Mouse (Mus musculus) left cerebral cortex, adult 8-10 months (tissue): ENCODE results near the gene Mbnl2. TPM values are rescaled to one million over a fixed set of nuclear protein-coding genes. Genes with fewer than 3 reads are reported as not detected.

ENCODE experiments used
- DNase-seq, 2 experiments: peaks; one replicate each; pipeline ENCODE4 v3.0.0; 2022; ENCODE audit warnings: low spot score in 2 of 2
- total RNA-seq, 4 experiments: library from RNA; stranded (reverse); gene quantifications; 2 replicates each; pipeline ENCODE4 v1.2.4; 2022

Gene Mbnl2
- total RNA-seq, 4 experiments from 2014 or later = 222 to 278 (median 250) TPM

DNA sequence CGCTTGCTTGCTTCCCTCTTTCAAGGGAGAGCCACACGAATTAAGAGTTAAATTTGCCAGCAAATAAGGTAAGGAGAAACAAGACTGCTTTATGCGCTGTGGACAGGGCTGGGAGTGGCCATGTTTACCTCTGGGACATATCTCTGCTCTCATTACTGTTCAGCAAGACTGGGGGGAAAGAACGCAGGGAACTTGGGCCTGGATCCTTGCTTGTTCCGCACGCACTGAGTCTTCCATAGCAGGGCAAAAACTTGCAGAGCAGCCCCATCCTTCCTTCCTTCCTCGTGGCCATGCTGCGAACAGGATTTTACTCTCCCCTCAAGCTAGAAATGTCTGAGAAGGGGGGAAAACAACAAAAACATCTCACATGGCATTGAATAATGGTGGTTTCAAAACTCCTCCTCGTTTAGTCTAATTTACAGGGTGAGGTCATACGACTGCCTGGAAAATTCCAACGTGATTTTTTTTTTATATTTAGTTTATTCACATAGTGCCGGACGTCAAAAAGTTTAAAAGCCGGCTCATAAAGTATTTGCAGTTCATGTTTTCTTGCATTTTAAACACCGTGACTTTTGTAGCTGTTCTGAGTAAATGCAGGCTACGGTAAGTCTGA, 21.8 kb downstream of the Mbnl2 start:
- no peak for DNase-seq

DNA sequence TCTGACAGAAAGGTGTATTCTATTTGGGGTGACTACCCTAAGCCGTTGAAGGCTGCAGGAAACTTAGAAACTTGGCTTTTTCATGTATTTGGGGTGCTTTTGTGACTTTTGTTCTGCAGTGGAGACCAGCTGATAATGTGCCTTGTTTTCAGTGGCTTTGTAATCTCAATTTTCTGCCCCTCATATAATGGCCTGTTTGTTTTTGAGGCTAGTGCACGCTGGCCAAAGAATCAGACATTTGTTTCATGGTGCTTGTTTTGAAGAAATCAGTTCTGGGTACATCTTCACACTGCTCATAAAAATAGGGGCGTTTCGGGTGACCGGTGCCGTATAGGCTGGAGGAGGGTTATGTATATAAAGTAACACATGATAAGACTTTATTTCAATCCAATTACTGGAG, 22.4 kb downstream of the Mbnl2 start:
- DNase-seq = no peak

DNA sequence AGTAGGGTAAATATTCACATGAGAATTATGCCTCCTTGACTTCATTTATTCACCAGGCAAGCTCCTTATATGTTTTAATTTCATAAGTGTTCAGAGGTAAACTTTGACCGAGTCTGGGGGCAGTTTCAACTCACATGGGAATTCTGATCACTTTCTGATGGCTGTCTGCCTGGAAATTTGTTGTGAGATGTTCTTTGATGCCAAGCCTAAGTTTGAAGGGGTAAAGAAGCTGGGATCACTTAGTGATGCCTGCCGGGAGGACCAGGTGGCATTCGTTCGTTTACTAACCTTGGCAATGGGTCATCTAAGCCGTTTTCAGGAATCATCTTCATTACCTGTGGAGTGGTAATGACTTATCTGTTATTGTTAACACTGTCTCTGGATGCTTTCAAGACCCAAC, 23.0 kb downstream of the Mbnl2 start:
- DNase-seq = no peak

DNA sequence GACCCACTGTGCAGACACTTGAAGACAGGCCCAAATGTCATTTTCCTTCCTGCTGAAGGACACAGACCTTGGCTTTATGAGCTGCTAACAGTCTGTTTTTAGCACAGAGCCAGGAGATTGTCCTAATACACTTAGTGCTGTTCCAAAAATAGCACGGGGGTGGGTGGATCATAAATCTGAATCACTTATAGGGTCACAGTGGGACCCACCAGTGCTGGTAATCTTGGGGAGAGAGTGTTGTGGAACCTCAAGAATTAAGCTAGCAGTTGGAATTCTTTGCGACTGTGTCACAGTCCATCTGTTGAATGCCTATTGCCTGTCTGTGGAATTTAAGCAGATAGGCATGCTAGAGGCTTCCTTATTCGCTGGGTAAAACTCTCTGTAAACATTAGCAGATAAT, 24.2 kb downstream of the Mbnl2 start:
- no peak for DNase-seq

DNA sequence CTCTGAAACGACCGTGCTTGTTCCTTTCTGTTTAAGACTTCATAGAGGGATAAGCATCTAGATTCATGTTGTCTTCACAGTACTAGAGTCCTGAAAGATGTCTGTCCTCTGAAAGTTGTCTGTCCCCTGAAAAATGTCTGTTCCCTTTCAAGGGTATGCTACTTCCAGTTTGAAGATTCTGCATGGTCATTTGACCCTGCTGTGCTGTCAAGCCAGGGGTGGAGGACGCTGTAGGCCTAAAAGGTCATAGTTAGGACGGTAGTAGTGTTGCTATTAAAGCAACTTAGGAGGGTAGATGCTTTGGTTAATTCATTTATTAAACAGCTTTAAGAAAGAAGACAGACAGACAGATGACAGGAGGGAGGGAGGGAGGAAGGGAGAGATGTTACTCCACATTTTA, 24.7 kb downstream of the Mbnl2 start:
- no peak for DNase-seq

DNA sequence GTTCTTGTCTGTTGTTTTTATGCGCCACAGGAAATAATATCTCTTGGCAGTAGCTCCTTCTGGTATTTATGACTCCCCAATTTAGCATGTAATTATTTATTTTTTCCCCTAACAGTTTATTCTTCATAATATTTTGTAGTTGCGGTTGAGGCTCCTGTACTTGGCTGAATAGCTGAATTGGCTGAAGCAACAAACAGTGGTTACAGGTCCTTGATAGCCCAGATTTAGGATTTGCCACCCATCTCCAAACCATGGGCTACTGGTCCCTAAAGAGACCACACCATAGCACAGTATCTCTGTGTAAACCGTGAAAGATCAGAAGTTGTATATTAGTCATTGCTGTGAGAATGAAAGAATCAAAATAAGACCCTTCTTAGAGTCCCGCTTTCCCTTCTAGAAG, 25.3 kb downstream of the Mbnl2 start:
- DNase-seq = no peak

DNA sequence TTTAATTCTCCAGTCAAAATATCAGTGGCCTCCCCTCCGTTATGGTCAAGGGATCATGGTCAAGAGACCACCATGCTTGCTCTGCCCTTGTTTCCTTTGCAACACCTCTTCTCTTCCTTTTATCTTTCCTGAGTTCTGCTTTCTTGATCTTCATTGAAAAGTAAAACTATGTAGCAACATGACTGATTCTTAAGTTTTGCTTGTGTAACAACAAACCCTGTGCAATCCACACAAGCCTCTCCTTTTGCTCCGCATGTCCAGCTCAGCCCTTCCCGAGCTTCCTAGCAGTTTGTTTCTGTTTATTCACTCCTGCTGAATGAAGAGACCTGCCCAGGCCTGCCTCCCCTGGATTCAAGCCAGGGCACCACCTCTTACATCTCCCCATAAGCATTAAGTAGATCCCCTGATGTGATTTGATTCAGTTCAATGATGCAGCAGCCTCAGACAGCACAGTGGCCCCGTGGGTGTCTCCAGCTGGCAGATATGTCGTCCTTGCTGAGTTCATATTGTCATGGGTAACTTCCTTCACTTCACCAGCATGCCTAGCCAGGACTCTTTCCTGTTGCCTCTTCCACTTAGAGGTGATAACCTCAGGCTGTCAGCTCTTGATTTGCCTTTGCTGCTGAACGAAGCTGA, 27.6 kb downstream of the Mbnl2 start:
- DNase-seq = no peak

DNA sequence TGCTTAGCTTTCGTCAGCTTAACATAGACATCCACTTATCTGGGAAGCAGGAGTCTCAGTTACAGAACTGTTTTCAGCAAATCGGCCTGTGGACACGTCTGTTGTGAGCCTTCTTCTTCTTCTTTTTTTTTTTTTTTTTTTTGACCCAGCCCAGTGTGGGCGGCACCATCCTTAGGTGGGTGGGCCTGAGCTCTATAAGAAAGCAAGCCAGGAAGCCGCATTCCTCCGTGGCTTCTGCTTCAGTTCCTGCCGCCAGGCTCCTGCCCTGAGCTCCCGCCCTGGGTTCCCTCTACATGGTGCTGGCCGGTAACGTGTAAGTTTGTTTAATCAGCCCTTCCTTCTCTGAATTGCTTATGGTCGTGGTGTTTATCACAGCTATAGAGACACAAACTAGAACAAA, 30.8 kb downstream of the Mbnl2 start:
- DNase-seq = no peak

DNA sequence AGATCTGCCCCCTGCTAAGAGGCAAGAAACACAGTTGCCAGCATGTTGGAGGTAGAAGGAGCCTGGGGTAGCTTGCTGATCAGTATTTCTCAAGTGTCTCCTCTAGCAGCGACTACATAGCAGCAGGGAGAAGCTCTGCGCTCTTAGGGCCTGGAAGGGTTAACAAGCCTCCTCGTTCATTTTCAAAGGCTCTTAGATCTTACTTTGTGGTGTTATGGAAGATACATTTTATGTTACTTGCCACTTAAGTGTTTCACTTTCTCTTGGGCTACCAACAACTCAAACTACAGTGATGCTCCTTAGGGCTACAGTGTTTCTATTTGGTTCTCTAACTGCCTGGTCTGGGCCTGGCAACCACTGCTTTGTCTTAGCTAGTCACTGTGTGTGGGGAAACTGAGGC, 31.9 kb downstream of the Mbnl2 start:
- no peak for DNase-seq

DNA sequence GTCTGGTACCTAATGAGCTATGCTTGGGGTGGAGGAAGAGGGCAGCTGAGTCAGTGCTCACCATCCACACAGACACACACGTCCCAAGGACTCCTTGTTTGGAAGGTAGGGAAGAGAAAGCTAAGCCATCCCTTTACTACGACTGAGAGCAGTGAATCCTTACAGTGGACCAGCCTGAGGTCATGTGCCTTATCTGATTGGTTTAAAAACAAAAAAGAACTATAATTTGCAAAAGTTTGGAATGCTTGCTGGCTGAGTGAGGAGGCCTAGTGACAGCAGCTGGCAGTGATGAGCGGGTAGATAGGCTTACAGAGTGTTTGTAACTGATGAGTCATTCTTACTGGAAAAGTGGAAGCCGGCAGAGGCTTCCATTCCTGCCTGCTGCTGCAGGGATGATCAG, 32.5 kb downstream of the Mbnl2 start:
- DNase-seq = no peak

DNA sequence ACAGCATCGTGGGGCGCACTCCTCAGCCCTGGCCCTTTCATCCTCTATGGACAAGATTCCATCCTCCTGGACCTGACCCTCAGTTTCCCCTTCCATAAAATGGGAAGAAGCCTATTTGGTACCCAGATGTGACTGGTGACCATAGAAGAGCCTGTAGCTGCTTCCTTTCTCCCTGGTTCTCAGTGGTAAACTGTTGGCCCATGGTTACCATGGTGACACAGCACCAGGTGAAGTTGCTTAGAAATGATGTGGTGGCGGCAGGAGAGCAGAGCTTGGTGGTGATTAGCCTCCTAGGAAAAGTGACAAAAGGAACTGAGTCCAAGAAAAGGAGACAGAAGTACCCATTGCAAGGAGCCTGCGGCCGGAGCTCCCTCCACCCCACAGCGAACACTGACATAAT, 34.2 kb downstream of the Mbnl2 start:
- no peak for DNase-seq

DNA sequence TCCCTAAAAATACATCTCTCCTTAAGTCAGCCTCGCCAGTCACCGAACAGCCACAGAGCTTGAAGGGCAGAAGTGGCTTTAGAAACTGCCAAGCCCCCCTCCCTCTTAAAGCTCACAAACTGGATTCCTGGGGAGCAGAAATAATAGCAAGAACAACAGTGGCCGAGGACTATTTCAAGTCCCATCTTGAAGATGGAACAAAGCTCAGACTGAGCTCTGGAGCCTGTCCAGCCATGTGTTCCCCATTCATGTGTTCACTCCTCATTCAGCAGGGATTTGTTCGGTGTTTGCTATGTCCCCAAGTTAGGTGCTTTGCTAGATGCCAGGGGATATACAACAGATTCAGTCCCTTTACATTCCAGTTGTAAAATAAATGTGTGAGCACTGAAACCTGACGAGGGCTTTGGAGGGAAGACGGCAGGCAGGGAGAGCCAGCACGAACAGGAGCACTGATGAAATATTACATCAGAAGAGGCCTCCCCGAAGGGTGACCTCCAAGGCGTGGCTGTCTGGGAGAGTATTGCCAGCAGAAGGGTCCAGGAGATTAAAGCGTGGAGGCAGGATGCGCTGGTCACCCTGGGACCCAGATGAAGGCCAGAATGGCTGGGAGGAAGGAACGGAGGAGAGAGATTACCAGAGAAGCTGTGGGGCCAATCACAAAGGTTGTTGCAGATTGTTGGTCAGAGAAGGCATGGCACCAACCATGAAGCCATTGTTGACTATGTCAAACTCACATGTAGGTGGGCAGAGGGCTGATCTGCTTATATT, 36.0 kb downstream of the Mbnl2 start:
- DNase-seq = no peak

DNA sequence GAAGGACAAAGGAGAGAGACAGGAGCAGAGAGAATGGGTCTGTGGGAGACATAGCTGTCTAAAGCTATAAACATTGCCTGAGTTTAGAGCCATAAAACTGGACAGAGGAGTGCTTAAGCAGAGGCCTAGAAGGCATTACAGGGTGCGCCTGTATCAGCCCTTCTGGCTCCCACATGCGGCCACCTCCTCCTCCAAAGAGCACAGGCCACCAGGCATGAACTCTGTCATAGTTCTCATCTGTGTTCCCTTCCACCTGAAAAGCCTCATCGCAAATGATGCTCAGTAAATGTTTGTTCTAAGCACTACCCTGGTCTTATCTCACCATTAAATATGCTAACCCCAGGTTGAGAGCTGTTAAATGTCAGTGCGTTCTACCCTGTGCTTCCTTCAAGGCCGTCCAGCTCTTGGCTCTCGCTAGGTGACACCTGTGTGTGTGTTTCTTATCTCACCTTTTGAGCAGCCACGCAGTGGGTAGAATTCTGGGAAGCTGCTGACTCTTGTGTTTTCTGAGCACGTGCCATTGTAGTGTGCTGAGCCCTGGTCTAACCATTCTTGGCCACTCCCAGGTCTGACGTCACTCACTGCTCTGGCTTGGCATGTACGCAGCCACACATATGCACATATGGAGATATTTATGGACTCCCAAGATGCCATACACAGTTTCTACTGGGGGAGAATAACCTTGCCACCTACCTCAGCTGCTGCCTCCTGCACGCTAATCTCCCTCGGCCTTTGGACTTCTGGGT, 37.4 kb downstream of the Mbnl2 start:
- DNase-seq = no peak

DNA sequence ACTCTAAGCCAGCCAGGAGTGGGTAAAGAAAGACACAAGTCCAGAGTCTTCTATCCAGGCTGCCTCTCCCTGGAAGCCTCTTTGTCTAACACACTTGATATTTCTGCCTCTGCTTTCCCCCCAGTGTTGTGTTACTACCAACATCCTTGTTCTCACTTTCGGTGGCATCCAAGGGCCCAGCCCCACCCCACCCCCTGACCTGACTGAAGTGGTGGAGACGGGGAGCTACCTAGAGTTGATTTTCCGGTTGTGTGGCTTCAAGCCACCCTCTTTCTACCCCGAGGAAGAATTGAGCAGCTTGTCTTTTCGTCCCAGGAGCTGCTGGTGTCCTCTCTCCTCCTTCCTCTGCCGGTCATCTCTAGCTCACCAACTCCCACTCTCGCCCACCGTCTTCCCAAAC, 38.0 kb downstream of the Mbnl2 start:
- DNase-seq = no peak

DNA sequence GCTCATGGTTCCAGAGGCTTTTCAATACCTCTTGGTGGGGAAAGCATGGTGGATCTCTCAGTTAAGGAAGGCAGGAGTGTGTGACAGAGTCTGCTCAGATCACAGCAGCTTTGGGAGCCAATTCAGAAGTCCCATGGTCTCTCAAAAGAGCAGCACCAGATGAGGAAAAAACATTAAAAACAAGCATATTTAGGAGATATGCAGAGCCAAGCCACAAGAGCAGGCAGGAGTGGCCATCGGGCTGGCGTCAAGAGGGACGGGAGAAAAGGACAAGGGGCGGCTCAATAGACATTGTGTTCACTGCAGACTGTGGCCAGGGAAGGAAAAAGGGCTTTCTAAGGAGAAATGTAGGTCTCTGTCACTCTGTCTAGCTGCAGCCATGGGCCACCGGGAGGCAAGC, 40.3 kb downstream of the Mbnl2 start:
- DNase-seq = no peak

DNA sequence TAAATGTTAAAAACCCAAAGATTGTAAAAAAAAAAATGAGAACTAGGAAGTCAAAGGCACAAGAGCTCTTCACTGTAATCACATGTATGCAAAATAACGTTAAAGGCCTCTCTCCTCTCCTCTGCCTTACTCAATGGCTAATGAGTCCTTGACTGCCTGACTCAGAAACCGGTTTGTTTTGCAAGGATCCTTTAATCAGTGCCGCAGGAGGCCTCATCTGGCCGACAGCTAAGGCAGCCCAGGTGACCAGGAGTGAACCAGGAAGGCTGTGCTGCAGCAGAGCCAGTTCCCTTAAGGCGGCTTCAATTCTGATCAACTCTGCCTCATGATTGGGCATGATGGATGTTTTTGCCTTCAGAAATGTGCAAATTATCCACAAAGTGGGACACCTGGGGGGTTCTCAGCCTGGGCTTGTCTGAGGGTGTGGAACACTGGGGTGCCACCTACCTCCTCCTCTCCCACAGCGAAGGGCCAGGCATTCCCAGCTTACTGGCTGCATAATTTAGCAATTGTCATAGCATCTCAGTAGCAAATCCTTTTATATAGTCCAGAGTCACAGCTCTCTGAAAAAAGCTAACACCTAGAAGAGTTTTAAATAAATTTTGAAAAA, 43.0 kb downstream of the Mbnl2 start:
- no peak for DNase-seq

DNA sequence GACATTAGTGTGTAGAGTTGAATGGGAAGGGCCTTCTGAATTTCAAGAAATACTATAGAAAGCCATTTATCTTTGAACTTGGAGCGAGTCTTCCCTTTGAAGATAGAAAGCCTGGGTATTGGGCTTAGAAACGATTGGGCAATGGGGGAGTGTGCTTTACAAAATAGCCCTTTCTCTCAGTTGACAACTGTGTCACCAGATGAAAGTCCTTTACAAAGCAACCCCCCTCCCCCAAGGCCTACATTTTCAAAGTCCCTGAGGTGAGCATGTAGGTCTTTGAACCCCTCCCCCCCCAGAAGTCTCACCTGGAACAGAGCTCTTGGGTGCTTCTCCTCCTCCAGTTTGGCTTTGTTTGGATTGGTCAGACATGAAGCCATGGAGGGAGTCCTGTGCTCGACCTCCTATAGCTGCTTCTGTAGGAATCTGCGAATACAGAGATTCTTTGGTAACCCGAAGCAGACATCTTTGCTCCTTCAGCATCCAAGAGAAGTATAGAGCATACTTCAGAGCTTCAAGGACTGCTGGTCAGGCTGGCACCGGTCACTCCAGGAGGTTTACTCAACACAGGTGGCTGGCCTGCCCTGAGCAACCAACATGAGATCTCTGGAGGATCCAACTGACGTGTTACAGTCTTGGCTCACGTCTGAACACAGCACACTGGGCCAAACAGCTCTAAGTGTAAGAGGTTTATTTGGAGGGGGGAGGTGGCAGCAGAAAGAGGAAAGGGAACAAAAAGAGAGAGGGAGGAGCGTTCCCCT, 43.7 kb downstream of the Mbnl2 start:
- no peak for DNase-seq

DNA sequence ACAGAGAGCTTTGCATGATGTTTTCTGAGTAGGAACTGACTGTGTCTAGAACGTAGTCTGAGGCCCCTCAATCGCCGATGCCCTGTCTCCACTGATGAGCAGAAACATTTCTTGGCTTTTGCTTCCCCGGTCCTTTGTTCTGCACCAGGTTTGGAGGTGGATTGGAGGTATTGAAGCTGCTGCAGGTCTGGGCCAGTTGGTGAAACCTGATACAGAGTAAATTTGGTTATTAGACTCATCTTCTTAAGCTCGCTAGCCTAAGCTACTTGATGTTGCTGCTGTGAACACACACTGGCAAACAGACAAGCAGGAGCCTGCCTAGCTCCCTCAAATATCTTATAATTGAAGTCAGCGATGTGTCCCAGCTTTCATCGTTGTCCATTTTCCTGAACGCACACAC, 46.6 kb downstream of the Mbnl2 start:
- DNase-seq = no peak

DNA sequence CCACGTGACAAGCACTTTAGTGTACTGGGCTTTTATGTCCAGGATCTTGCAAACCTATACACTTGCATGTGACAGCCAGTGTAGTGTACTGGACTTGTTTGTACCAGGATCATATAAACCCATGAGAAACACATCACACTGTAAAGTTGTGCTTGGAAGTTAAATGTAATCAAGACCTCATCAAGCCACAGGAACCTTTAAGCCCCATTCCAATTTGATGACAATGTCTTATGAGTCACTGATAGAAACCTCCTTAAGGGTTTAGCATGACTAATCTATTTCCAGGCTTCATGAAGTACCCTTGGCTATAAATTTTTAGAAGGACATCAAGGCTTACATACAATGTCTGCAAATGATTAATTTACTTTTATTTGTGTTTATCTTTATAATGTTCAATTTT, 47.6 kb downstream of the Mbnl2 start:
- DNase-seq = no peak

DNA sequence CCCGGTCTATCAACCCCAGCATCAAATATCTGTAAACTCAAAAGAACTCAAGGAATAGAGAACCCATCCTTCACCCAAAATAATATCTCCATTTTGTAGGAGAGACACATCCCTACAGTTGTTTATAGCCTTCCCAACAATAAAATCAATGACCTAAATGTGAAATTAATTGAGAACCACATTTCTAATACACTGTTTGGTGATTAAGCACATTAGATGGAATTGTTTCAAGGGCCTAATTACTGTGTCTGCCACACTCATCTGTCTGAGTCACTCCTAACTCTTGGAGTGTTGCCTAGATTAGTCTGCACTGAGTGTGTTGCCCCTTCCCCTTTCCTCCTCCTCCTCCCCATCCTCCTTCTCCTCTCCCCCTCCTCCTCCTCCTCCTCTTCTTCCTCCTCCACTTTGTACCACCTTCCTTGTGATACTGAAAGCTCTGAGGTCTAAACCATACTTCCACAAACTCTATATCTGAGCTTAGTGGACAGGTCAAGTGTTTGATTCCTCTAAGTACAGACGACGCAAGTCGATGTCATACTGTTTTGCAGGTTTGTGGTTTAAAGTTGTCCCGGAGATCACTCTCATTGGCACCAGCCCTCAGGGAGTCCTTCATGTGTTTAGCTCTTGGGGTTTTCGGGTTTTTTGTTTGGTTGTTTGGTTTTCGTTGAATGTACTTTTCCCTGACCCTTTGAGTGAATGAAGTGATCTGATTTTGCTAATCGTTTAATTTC, 48.8 kb downstream of the Mbnl2 start:
- DNase-seq = no peak
